Mouse (Mus musculus) gastrocnemius, postnatal 36 days (tissue): ENCODE data around the gene Traf3ip1. TPM values are rescaled to one million over a fixed set of nuclear protein-coding genes. Genes with fewer than 3 reads are reported as not detected.

ENCODE experiments used
- DNase-seq, 2 experiments: peaks; one replicate each; pipeline ENCODE4 v3.0.0; 2022
- intact Hi-C: fragments of 180-260 bp; cut with DNase I; formaldehyde crosslinking; loops from one replicate; pipeline ENCODE4 v1.15.1; 2025
- total RNA-seq, 2 experiments: library from RNA; stranded (reverse); gene quantifications; 2 replicates each; pipeline ENCODE4 v1.2.3; 2021

The Traf3ip1 gene
- total RNA-seq, 2 experiments from 2014 or later, result 2.7 to 3.4 TPM

DNA sequence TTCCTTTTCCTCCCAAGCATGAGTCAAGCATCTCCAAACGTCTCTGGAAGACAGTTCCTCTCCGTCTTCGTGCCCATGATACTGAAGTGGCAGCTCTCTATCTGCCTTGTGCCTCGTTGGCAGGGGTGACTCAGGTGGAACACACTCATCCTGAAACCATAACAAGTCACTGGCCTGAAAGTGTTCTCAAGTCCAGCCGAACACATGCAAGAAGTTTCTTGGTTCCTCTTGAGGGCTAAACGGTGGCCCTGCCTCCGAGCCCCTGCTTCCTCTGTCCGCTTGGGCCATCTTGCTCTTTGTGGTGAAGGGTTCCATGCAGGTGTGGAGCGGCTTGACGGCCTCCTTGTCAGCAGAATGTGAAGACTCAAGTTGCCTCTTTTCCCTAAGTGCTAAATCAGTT lies 78.0 kb downstream of the Traf3ip1 start:
- no peak for DNase-seq
- intact Hi-C loops, result loop anchor here (5.0 kb wide), 1 partner anchor 300 kb away; no protein-coding TSS in a partner anchor

GRCm38 (mm10) chr1:91574208-91574607 lies 79.8 kb downstream of the Traf3ip1 start:
- intact Hi-C loops, result loop anchor here (5.0 kb wide), 1 partner anchor 298 kb away; no protein-coding TSS in a partner anchor
- DNase-seq, result peak; percentile 21 to 35

GRCm38 (mm10) chr1:91577883-91578517 lies 83.6 kb downstream of the Traf3ip1 start:
- intact Hi-C loops, result loop anchor here (2.0 kb wide), 1 partner anchor 177 kb away; no protein-coding TSS in a partner anchor

More at GRCm38 (mm10) chr1:91577883-91578517, 83.6 kb downstream of the Traf3ip1 start:
- DNase-seq, result no peak

Other genes starting within 250 kb of the Traf3ip1 start
- 10 to 100 TPM; 56.1 to 58.7 TPM for gene Ube2f, start 244.3 kb upstream of the Traf3ip1 start, total RNA-seq
- gene Scly, start 196.3 kb upstream of the Traf3ip1 start, total RNA-seq, result 10 to 100 TPM in 1 of 2 experiments, 1 to 10 TPM in 1; 9.4 to 12.1 TPM
- under 1 TPM; 0.05 to 0.10 TPM for gene Espnl, start 172.6 kb upstream of the Traf3ip1 start, total RNA-seq
- 10 to 100 TPM; 55.0 to 66.7 TPM for gene Klhl30, start 143.6 kb upstream of the Traf3ip1 start, total RNA-seq
- 1 to 10 TPM; 1.8 to 2.1 TPM for gene Erfe, start 128.2 kb upstream of the Traf3ip1 start, total RNA-seq
- 10 to 100 TPM; 33.2 TPM for gene Ilkap, start 95.8 kb upstream of the Traf3ip1 start, total RNA-seq
- gene Hes6, start 80.6 kb upstream of the Traf3ip1 start, total RNA-seq, result 1 to 10 TPM; 7.5 to 7.9 TPM
- gene Per2, start 35.3 kb upstream of the Traf3ip1 start, total RNA-seq, result 1 to 10 TPM; 6.7 to 9.9 TPM
- gene Asb1, start 45.9 kb downstream of the Traf3ip1 start, total RNA-seq, result 10 to 100 TPM; 11.9 to 12.7 TPM